Mouse (Mus musculus): ENCODE measurements around the gene Olfr26. TPM values are rescaled to one million over a fixed set of nuclear protein-coding genes. Genes with fewer than 3 reads are reported as not detected.

Olfr26 gene
- not detected in 4 replicates for total RNA-seq (2023)

GRCm38 (mm10) chr9:38854760-38855159 is at the start of gene Olfr26:
Gene Olfr26, plus strand, starts transcription at chr9:38855060.

GRCm38 (mm10) chr9:38814314-38814713 is 40.5 kb upstream of the Olfr26 start, which contains the start of gene Olfr922:
Gene Olfr922, plus strand, starts transcription at chr9:38814614.

GRCm38 (mm10) chr9:38826245-38826644 is 28.6 kb upstream of the Olfr26 start, which contains the start of gene Olfr923:
Gene Olfr923, plus strand, starts transcription at chr9:38826545.

GRCm38 (mm10) chr9:38844149-38844548 is 10.7 kb upstream of the Olfr26 start, which contains the start of gene Olfr924:
Gene Olfr924, plus strand, starts transcription at chr9:38844449.

GRCm38 (mm10) chr9:38876826-38877225 is 22.0 kb downstream of the Olfr26 start, which contains the start of gene Olfr926:
Gene Olfr926, plus strand, starts transcription at chr9:38877126.

Other genes starting within 250 kb of the Olfr26 start
- gene Olfr914, start 250.0 kb upstream of the Olfr26 start, total RNA-seq (2023), result not detected in 4 replicates
- not detected in 4 replicates for gene Olfr916, start 195.2 kb upstream of the Olfr26 start, total RNA-seq (2023)
- gene Olfr917, start 189.2 kb upstream of the Olfr26 start, total RNA-seq (2023), result not detected in 4 replicates
- not detected in 4 replicates for gene Olfr918, start 180.5 kb upstream of the Olfr26 start, total RNA-seq (2023)
- not detected in 4 replicates for gene Olfr919, start 151.4 kb upstream of the Olfr26 start, total RNA-seq (2023)
- 7.6 to 11.5 TPM (median 10.3 TPM) in 4 replicates for gene Vwa5a, start 136.8 kb upstream of the Olfr26 start, total RNA-seq (2023)
- 0.09 to 0.13 TPM (median 0.09 TPM) in 3 of 4 replicates, not detected in the other for gene Olfr920, start 102.8 kb upstream of the Olfr26 start, total RNA-seq (2023)
- not detected in 4 replicates for gene Olfr921, start 82.0 kb upstream of the Olfr26 start, total RNA-seq (2023)
- gene Olfr922, start 40.4 kb upstream of the Olfr26 start, total RNA-seq (2023), result not detected in 4 replicates
- gene Olfr923, start 28.5 kb upstream of the Olfr26 start, total RNA-seq (2023), result not detected in 4 replicates
- not detected in 4 replicates for gene Olfr924, start 10.6 kb upstream of the Olfr26 start, total RNA-seq (2023)
- gene Olfr926, start 22.1 kb downstream of the Olfr26 start, total RNA-seq (2023), result not detected in 4 replicates
- gene Olfr930, start 74.7 kb downstream of the Olfr26 start, total RNA-seq (2023), result not detected in 4 replicates
- not detected in 4 replicates for gene Olfr933, start 117.3 kb downstream of the Olfr26 start, total RNA-seq (2023)
- not detected in 4 replicates for gene Olfr934, start 133.3 kb downstream of the Olfr26 start, total RNA-seq (2023)
- not detected in 4 replicates for gene Olfr935, start 144.6 kb downstream of the Olfr26 start, total RNA-seq (2023)
- gene Olfr146, start 168.3 kb downstream of the Olfr26 start, total RNA-seq (2023), result not detected in 4 replicates
- gene Olfr937, start 209.9 kb downstream of the Olfr26 start, total RNA-seq (2023), result not detected in 4 replicates
- gene Olfr938, start 223.8 kb downstream of the Olfr26 start, total RNA-seq (2023), result not detected in 4 replicates

Measured in B cell, adult 62 days (primary cell).